Mouse (Mus musculus) left cerebral cortex, postnatal 10 days (tissue): ENCODE measurements around the gene Klf8. TPM values are rescaled to one million over a fixed set of nuclear protein-coding genes. Genes with fewer than 3 reads are reported as not detected.
"Not testable (repeated sequence)": the region's sequence is repeated elsewhere in the genome, so short reads cannot be mapped to it uniquely, and the experiment has no call there.

Experiments
- DNase-seq, 2 experiments: peaks; one replicate each; pipeline ENCODE4 v3.0.0; 2021 to 2022; ENCODE audit warnings: low spot score in 2 of 2, mixed read lengths in 1 of 2; ENCODE audit errors: extremely low spot score in 1 of 2
- intact Hi-C: fragments of 180-260 bp; cut with DNase I; formaldehyde crosslinking; loops from one replicate; pipeline ENCODE4 v1.15.1; 2025
- total RNA-seq, 2 experiments: library from RNA; stranded (reverse); gene quantifications; 2 replicates each; pipeline ENCODE4 v1.2.3; 2021

The Klf8 gene
- 10 to 100 TPM; 14.6 to 17.3 TPM for total RNA-seq

DNA sequence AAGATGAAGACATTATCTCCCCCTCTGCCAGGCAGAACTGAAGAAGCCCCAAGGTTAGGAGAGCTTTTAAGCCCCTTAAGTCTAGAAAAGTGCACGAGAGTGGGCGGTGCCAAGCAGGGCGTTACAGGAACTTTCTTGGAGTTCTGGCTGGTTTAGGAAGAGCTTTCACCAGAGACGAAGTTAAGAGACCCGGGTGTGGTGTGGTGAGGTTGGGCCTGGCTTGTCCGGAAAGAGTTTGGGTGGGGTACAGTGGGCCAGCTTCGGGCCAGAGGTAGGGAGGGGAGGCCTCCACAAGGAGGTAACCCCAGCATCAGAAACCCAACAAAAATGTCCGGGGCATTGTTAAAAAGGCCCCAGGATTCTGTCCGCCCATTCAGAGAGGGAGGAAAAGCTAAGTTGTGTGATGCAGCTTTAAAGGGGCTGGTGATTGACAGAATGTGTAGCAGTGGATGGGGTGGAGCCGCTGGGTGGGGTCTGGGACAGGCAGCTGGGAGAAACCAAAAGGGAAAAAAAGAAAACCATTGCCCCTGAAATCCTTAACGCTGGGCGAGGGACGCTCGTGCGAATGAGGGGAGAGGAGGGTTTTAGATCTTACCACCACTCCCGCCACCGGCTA is at the start of gene Klf8:
Gene Klf8, plus strand, starts transcription at position 163 of the 616 bp plus-strand sequence.
- intact Hi-C loops, result no loop called here
- peak; percentile 9 to 27 for DNase-seq

DNA sequence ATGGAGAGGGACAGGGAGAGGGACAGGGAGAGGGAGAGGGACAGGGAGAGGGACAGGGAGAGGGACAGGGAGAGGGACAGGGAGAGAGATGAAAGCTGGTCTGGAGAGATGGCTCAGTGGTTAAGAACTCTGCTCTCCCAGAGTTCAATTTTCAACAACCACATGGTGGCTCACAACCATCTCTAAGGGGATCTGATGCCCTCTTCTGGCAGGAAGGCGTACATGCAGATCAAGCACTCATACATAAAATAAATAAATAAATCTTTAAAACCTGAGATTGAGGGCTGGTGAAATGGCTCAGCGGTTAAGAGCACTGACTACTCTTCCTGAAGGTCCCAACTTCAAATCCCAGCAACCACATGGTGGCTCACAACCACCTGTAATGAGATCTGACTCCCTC is 38.1 kb upstream of the Klf8 start:
- DNase-seq, intact Hi-C loops: not testable (repeated sequence)

DNA sequence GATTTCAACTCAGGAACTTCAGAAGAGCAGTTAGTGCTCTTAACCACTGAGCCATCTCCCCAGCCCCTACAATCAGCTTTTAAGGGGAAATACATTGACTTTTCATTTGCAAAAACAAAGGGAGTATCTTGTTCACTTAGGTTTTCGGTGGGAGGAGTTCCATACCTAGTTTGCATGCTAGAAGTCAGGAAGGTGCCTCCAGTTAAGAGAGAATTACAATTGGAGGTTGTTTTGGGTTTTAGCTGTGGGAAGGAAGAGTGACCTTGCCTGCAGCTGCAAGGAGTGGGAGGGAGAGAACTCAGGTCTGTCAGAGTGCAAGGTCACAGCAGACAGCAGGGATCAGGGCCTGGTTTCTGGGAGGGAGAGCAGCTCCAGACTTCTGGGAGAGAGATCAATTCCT is 26.2 kb upstream of the Klf8 start:
- DNase-seq, result no peak
- intact Hi-C loops, result no loop called here

- DNase-seq, result no peak
- intact Hi-C loops, result no loop called here
Measured at GRCm38 (mm10) chrX:153231240-153231639, 6.0 kb upstream of the Klf8 start.

- intact Hi-C loops, result no loop called here
- DNase-seq, result no peak
Measured at GRCm38 (mm10) chrX:153233255-153233654, 4.0 kb upstream of the Klf8 start.

- intact Hi-C loops, result no loop called here
- DNase-seq, result peak; percentile 13 to 32
Measured at GRCm38 (mm10) chrX:153237920-153238504, 746 bp downstream of the Klf8 start.

DNA sequence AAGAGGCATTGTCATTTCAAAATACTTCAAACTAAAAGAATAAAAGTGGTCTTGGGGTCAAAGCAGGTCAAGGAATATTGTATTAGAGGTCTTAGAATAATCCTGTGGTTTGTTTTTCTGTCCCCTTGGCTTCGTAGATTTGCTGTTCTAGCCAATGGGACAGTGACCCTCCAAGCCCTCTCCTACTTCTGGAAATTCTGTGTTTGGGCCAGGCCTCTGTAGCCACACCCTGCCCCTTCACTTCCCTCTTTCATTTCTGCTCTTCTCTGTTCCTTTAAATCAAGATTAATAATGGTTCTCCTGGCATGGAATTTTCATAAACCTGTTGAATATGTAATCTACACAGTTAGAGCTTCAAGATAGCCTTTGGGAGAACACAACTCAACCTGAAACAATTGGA is 17.0 kb downstream of the Klf8 start:
- intact Hi-C loops, result no loop called here

DNA sequence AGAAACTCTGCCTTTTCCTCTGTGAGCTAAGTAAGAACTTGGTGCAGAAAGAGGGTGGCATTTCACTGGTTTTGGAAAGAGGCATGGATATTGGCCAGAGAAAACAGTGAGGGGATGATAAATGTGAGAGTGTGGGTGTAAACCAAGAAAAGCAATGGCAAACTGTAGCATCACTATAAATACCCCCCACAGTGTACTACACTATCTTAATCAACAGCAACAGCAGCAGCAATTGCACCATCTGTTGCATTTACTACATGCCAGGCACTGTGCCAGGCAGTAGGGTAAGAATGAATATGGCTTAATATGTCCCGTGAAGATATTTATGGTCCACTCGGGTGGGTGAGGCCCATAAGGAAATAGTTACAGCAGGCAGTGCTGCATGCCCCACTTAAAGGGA is 18.2 kb downstream of the Klf8 start:
- DNase-seq, result peak; percentile 21 to 24

More for the DNA sequence above, 17.0 kb downstream of the Klf8 start:
- no peak for DNase-seq

GRCm38 (mm10) chrX:153282185-153282584 is 44.9 kb downstream of the Klf8 start:
- intact Hi-C loops, result no loop called here
- DNase-seq, result no peak

More for the DNA sequence above, 18.2 kb downstream of the Klf8 start:
- intact Hi-C loops, result no loop called here

- intact Hi-C loops, result no loop called here
- no peak for DNase-seq
Measured at GRCm38 (mm10) chrX:153311356-153311755, 74.1 kb downstream of the Klf8 start.

DNA sequence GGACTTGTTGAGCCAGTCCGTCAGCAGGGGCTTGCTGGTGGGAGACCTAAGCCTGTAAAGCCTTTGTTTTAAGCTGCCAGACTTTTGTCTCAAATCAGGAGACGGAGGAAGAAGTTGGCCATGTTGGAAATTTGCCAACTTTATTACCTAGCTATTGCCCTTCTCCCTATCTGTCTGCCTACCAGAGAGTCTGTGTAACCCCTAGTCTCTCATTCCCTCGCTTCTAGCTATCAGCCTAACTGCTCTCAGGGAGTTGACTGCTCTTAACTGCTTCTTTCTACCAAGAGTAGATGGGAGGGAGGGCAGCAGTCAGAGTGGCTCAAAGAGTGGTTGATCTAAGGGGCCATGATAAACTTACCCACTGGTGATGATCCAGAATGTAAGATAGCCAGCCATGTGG is 85.8 kb downstream of the Klf8 start:
- intact Hi-C loops, result no loop called here

DNA sequence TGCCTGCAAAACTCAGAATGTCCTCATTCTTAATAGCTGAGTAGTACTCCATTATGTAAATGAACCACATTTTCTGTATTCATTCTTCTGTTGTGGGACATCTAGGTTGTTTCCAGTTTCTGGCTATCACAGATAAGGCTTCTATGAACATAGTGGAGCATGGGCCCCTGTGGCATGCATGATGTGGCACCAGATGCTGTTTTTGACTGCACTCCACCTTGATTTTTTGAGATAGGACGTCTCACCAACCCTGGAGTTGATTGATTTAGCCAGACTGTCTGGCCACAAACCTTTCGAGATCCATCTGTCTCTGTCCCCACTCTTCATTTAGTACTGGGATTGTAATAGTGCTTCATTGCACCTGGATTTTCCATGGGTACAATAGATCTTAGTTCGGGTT is 96.9 kb downstream of the Klf8 start:
- DNase-seq, intact Hi-C loops: not testable (repeated sequence)

More for the DNA sequence above, 85.8 kb downstream of the Klf8 start:
- no peak for DNase-seq

- intact Hi-C loops, result loop anchor here (10.0 kb wide), 1 partner anchor 185 kb away; no protein-coding TSS in a partner anchor
Measured at GRCm38 (mm10) chrX:153359331-153360215, 122.3 kb downstream of the Klf8 start.

DNA sequence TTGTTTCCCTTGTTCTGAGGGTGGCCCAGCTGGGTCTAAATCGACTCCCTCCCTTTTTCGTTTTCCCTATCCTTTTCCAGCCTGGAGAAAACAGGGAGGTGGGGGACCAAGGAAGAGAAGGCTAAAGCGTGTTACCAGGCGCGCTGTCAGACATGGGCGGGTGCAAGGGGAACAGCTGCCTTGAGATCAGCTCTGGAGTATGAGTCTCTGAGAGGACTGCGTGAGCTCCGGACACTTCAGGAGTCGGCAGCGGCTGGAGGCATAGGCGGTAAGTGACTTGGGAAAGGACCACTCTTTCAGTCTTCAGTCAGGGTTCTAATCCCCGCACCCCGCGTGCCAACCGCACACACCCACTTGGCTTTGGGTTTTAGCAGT is 122.9 kb downstream of the Klf8 start:
- intact Hi-C loops, result loop anchor here (10.0 kb wide), 1 partner anchor 185 kb away; no protein-coding TSS in a partner anchor
- peak in 1 of 2 experiments; percentile 17 for DNase-seq

More at GRCm38 (mm10) chrX:153359331-153360215, 122.3 kb downstream of the Klf8 start:
- DNase-seq, result peak; percentile 5 to 42

- intact Hi-C loops, result loop anchor here (10.0 kb wide), 1 partner anchor 186 kb away; no protein-coding TSS in a partner anchor
- DNase-seq, result no peak
Measured at GRCm38 (mm10) chrX:153360666-153361269, 123.5 kb downstream of the Klf8 start.

DNA sequence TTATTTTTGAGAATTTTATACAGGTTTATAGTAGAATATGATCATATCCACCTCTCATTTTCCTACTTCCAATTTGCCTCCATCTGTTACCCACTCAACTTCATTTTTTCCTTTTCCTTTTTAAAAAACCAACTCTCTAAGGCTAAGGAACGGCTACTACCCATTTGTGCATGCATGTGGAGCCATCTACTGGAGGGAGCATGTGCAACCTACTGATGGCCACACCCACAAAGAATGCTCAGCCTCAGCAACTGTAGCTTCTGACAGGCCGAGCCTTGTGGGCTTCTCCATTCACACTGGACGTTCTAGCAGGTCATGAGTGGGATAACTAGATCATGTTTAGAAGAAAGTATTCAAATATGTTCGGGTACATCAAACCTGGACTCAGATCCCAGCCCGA is 129.5 kb downstream of the Klf8 start:
- intact Hi-C loops, result loop anchor here (10.0 kb wide), 1 partner anchor 192 kb away; no protein-coding TSS in a partner anchor
- DNase-seq, result peak; percentile 21 to 42

DNA sequence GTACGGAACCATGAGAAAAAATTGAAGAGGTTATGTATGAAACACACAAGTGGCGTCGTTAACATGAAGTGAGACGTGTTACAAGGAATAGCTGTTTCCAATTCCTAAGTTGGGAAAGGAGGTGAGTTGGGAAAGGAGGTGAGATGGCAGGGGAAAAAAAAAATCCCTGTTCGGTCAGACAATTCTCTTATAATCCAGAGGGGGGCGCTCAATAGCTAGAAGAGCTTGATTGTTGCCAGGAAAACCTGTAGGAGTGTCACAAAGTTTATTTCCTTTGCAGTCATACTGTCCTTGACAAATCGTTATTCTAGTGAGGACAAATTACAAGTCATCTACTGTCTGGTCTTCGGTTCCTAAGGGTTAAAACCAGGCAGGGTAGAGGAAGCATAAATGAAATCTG is 132.5 kb downstream of the Klf8 start:
- intact Hi-C loops, result loop anchor here (10.0 kb wide), 1 partner anchor 195 kb away; no protein-coding TSS in a partner anchor
- no peak for DNase-seq

- intact Hi-C loops, result no loop called here
- no peak for DNase-seq
Measured at GRCm38 (mm10) chrX:153375105-153375504, 137.8 kb downstream of the Klf8 start.

GRCm38 (mm10) chrX:153381753-153382152 is 144.5 kb downstream of the Klf8 start:
- intact Hi-C loops, result no loop called here
- no peak for DNase-seq
